In the genomic region with DNA sequence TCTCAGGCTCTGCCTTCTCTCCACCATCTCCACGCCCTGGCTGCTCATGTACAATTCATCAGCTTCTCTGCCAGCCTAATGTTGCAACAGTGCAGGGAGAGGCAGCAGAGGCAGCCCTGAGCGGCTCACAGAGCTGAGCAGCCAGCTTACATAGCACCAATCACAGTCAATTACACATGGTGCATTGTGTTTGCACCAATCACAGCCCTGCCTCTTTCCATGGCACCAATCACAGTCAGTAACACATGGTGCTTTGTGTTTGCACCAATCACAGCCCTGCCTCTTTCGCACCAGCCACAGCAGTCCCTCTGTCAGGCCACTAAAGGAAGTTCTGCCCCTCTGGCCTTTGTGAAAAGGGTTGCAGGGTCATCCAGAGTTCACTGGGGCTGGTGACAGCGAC, we compare ENCODE assay signal across 8 mouse cellular contexts. TPM values are rescaled to one million over a fixed set of nuclear protein-coding genes. Genes with fewer than 3 reads are reported as not detected.
DNase-seq lines count a peak whose midpoint lies in the region; ATAC-seq and TF ChIP-seq lines count a peak whose summit lies in the region.

No protein-coding gene starts in this region.

- ATAC-seq in CD4-positive, CD25-positive, alpha-beta regulatory T cell, adult 4 months = peak; percentile 91
- ATAC-seq in forebrain, embryonic 12.5 days (ENCODE audit: low FRiP score) = peak; percentile 100
- ATAC-seq in heart, embryonic 16.5 days (replicated peaks; ENCODE audit: extremely low read depth, insufficient read depth, low FRiP score) = peak; percentile 93
- ATAC-seq in liver, embryonic 11.5 days (replicated peaks; ENCODE audit: low FRiP score) = peak; percentile 89
- ATAC-seq in monocyte, adult 5-6 weeks (replicated peaks; ENCODE audit: insufficient number of reproducible peaks, low FRiP score, low TSS enrichment, poor library complexity, severe bottlenecking) = peak; percentile 90

- peak overlapping the region; percentile 27 for H3K4me3 ChIP-seq in forebrain, embryonic 12.5 days (replicated peaks)
- H3K4me3 ChIP-seq in heart, embryonic 16.5 days (ENCODE audit: low read length) = peak overlapping the region; percentile 21; the same call in 1 of the 2 replicates
- no peak overlapping the region for H3K4me3 ChIP-seq in liver, embryonic 11.5 days (ENCODE audit: low read depth, low read length)

- H3K27ac ChIP-seq in forebrain, embryonic 12.5 days = peak overlapping the region; percentile 94
- H3K27ac ChIP-seq in heart, embryonic 16.5 days (ENCODE audit: low read length) = no peak overlapping the region
- H3K27ac ChIP-seq in liver, embryonic 11.5 days (ENCODE audit: low read depth, low read length) = 0 out of 2 replicates have a peak overlapping the region, but pooled peaks have one; percentile 15

- H3K4me1 ChIP-seq in forebrain, embryonic 12.5 days = peaks cover 13% of the 10 kb centered on the region
- peaks cover 11% of the 10 kb centered on the region; the same call in 1 of the 2 replicates for H3K4me1 ChIP-seq in heart, embryonic 16.5 days (ENCODE audit: control insufficient read depth, insufficient read depth, low read length)
- H3K4me1 ChIP-seq in liver, embryonic 11.5 days (replicated peaks; ENCODE audit: control insufficient read depth, insufficient read depth, low read length) = 0 out of 2 replicates have a peak, but pooled peaks cover 5% of the 10 kb centered on the region

- WGBS in forebrain, embryonic 12.5 days = 2% methylated on average over 4 of the region's 4 CpGs
- WGBS in heart, embryonic 16.5 days = 14% methylated on average over 4 of the region's 4 CpGs
- 14% methylated on average over 4 of the region's 4 CpGs for WGBS in liver, embryonic 11.5 days

- peak overlapping the region; percentile 46 for H3K4me2 ChIP-seq in forebrain, embryonic 12.5 days
- peak overlapping the region; percentile 48 for H3K4me2 ChIP-seq in heart, embryonic 16.5 days (ENCODE audit: low read depth, low read length)
- H3K4me2 ChIP-seq in liver, embryonic 11.5 days = peak overlapping the region; percentile 20; the same call in 1 of the 2 replicates

- TF ChIP-seq POLR2A in brain, embryonic 14.5 days (IDR thresholded peaks at IDR 0.05; ENCODE audit: borderline replicate concordance, extremely low read depth, insufficient read depth, insufficient read length, poor library complexity, severe bottlenecking) = peak; percentile 37; the same call in 1 of the 2 replicates

- H3K27me3 ChIP-seq in forebrain, embryonic 12.5 days = no peaks in the 10 kb centered on the region
- no peaks in the 10 kb centered on the region for H3K27me3 ChIP-seq in heart, embryonic 16.5 days (ENCODE audit: control insufficient read depth, insufficient read depth, low read length)
- H3K27me3 ChIP-seq in liver, embryonic 11.5 days (replicated peaks; ENCODE audit: control insufficient read depth, insufficient read depth, low read length) = no peaks in the 10 kb centered on the region; the same call in 1 of the 2 replicates

- peak; percentile 99 for DNase-seq in brain, embryonic 14.5 days (ENCODE audit: low read depth)
- DNase-seq in kidney, postnatal 14 days = peak; percentile 69
- peak; percentile 45 for DNase-seq in liver, embryonic 11.5 days (ENCODE audit: low spot score)
- DNase-seq in telencephalon, adult 2 months (ENCODE audit: low read depth, low spot score) = peak; percentile 97

- H3K36me3 ChIP-seq in forebrain, embryonic 12.5 days (replicated peaks) = no peaks in the 10 kb centered on the region
- no peaks in the 10 kb centered on the region for H3K36me3 ChIP-seq in heart, embryonic 16.5 days (ENCODE audit: control insufficient read depth, insufficient read depth)
- H3K36me3 ChIP-seq in liver, embryonic 11.5 days (ENCODE audit: control insufficient read depth, insufficient read depth, low read length) = no peaks in the 10 kb centered on the region

- H3K9ac ChIP-seq in forebrain, embryonic 12.5 days = peak overlapping the region; percentile 49; the same call in 1 of the 2 replicates
- peak overlapping the region; percentile 8; the same call in 1 of the 2 replicates for H3K9ac ChIP-seq in heart, embryonic 16.5 days (ENCODE audit: low read length)
- no peak overlapping the region for H3K9ac ChIP-seq in liver, embryonic 11.5 days (ENCODE audit: low read depth, low read length)

- no peaks in the 10 kb centered on the region for H3K9me3 ChIP-seq in forebrain, embryonic 12.5 days
- no peaks in the 10 kb centered on the region for H3K9me3 ChIP-seq in heart, embryonic 16.5 days (replicated peaks; ENCODE audit: control insufficient read depth, low read length)
- H3K9me3 ChIP-seq in liver, embryonic 11.5 days (ENCODE audit: control insufficient read depth, low read length) = no peaks in the 10 kb centered on the region

- TF ChIP-seq CTCF in brain, embryonic 14.5 days (IDR thresholded peaks at IDR 0.05; ENCODE audit: borderline replicate concordance, extremely low read depth, insufficient read depth, insufficient read length) = no peak

RNA-seq across cellular contexts. Expression of gene Etv3, which starts 40.9 kb away (rescaled TPM):
- 10 to 100 TPM; 24.6 to 37.8 TPM for polyA plus RNA-seq in CD4-positive, CD25-positive, alpha-beta regulatory T cell, adult 4 months (2017; shearing (Covaris generic))
- polyA plus RNA-seq in brain, embryonic 14.5 days (2012; rRNA removed) = 11.6 and 12.0 TPM in 2 replicates
- 13.1 and 13.8 TPM in 2 replicates for polyA plus RNA-seq in forebrain, embryonic 12.5 days (2016; fragmentation: Nextera tagmentation; extraction: Ambion mirVana)
- polyA plus RNA-seq in heart, embryonic 16.5 days (2015; fragmentation: Nextera tagmentation; extraction: Ambion mirVana) = 11.5 and 11.8 TPM in 2 replicates
- polyA plus RNA-seq in liver, embryonic 11.5 days (2014; fragmentation: Nextera tagmentation; extraction: Ambion mirVana) = 6.2 and 7.3 TPM in 2 replicates
- total RNA-seq in monocyte, adult 5-6 weeks (2017) = 33.2 to 39.3 TPM (median 38.3 TPM) in 3 replicates

RNA-seq across cellular contexts. Expression of gene Arhgef11, which starts 51.3 kb away (rescaled TPM):
- polyA plus RNA-seq in CD4-positive, CD25-positive, alpha-beta regulatory T cell, adult 4 months (2017; shearing (Covaris generic)) = 1 to 10 TPM; 3.4 to 4.0 TPM
- polyA plus RNA-seq in brain, embryonic 14.5 days (2012; rRNA removed) = 40.4 and 44.5 TPM in 2 replicates
- 25.9 and 29.5 TPM in 2 replicates for polyA plus RNA-seq in forebrain, embryonic 12.5 days (2016; fragmentation: Nextera tagmentation; extraction: Ambion mirVana)
- polyA plus RNA-seq in heart, embryonic 16.5 days (2015; fragmentation: Nextera tagmentation; extraction: Ambion mirVana) = 7.6 and 10.0 TPM in 2 replicates
- 6.3 and 7.6 TPM in 2 replicates for polyA plus RNA-seq in liver, embryonic 11.5 days (2014; fragmentation: Nextera tagmentation; extraction: Ambion mirVana)
- total RNA-seq in monocyte, adult 5-6 weeks (2017) = 13.0 to 19.2 TPM (median 17.0 TPM) in 3 replicates

Comparison
In these comparisons a context has a peak if more than half of its experiments do, and no peak if none do; other contexts are left out.
1. DNase-seq: peak in every context shown above with its lines; median percentile 99 in brain, embryonic 14.5 days; 97 in telencephalon, adult 2 months; 69 in kidney, postnatal 14 days; 45 in liver, embryonic 11.5 days.